Mouse (Mus musculus) embryo, embryonic 9.5 days (tissue): ENCODE data around the gene 1700029J07Rik.

Source experiments
- DNase-seq: peaks from one replicate; pipeline ENCODE4 v3.0.0-alpha.2; 2017; ENCODE audit errors: extremely low spot score

The 1700029J07Rik gene

DNA sequence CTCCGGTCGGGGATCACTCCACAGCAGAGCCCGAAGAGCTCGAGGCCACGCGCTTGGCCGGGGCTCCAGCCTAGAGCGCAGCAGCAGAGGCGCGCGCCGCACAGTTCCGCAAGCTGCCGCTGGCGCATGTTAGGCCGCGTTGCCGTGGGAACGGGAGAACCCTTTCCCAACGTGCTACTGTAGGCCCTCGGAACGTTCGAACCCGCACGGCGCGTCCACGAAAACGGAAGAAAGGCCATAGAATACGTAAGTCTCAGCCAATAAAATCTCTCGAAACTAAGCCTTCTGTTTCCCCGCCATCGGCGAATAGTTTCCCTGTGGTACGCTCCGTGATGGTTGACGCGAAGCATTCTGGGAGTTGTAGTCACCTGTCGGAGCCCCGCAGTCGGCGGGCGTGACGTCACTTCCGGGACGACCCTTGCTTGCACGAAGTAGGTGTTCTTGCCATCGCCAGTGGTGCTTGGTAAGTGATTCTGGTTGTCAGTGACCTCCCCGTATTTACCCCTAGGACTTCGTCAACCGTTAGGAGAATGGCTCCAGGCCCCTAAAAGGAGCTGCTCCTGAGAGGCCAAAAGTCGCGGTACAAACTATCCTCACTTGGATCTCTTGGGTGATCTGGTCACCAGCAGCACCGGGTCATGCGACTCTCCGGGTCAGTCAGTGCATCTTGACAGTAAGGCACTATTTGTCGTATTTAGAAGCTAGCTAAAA is at the start of gene 1700029J07Rik, which contains the start of gene Ufsp2:
Gene 1700029J07Rik, minus strand, starts transcription at position 127 of the 711 bp plus-strand sequence.
Gene Ufsp2, plus strand, starts transcription at position 403 of the 711 bp plus-strand sequence.
- DNase-seq = peak; percentile 95

DNA sequence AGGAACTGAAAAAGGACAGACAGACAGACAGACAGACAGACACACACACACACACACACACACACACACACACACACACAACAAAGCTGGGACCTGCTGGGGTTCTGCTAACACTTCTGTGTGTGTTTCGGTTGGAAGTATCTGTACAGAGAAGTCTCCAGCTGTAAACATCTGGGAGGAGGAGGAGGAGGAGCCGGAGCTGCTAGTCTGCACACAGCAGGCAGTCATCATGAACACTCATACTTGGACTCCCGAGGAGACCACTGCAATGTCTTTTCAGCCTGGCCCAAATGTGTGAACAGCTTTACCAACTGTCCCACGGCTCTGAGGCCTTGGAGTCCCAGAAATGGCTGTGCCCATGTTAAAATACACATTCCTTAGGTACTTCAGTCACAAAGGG is 49.3 kb upstream of the 1700029J07Rik start:
- DNase-seq = no peak

DNA sequence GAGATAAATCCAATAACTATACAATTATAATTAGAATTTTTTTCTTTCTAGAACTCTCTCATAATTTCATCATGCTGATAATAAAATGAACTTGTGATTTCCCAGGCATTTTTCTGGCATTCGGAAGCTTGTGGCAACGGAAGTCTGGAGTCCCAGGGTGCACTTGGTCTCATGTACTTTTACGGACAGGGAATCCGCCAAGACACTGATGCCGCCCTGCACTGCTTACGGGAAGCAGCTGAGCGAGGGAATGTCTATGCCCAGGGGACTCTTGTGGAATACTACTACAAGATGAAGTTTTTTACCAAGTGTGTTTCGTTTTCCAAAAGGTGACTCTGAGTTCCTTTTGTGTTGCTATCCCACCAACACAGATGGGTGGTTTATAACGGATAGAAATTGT is 47.7 kb upstream of the 1700029J07Rik start:
- no peak for DNase-seq

DNA sequence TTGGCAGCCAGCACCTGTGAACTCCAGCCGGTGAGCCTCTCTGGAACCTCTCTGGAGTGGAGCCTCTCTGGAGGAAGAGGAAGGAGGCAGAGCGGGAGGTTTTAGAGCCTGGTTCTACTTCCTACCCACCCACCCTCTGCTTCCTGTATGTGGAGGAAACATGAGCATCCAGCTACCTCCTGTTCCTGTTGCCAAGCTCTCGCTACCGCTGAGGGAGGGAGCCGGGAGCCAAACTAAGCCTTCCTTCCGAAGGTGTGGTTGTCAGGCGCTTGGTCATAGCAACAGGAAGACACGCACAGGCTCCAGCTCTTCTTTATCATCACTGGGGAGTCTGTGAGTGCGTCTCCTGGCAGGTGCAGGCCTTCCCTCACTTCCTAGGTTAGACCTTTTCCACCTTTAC is 47.2 kb upstream of the 1700029J07Rik start:
- DNase-seq = no peak

DNA sequence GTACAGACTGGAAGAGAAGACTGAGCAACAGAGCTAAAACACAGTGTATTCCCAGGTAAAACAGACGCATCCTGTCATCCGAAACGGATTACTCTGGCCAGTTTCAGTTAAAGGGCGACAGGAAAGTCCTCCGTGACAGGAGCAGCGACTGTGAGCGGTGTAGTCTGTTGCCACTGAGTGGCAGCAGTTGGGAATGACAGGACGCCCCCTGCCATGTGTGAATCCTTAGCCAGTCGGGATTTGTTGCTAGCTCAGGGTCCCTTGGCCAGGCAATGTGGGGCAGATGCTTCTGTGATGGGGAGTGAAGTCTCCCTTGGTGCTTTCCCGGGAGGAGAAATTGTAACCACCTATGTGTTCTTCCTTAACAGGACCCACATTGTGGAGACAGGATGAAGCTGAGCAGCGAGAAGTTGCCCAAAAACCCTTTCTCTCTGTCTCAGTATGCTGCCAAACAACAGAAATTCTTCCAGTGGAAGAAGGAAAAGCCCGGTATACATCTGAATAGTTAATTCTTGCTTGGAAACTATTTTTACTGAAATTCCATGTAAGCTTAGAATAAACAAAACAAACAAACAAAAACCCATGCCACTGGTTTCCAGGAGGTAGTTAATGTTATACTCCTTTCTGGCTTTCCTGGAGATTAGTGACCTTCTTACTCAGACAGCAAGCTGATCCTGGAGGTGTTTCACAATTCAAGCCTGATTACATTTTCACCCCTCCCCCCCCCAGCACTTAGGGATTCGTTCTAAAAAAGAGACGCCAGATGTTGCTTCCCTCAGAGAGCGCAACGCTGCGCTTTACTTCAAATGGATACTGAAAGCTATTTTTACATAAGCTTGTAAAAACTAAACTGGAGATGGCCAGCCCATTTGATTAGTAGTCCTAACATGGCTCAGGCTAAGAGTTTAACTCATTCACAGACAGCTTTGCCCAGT is 36.0 kb upstream of the 1700029J07Rik start:
- peak; percentile 45 for DNase-seq

GRCm38 (mm10) chr8:46010306-46010705 is 35.3 kb upstream of the 1700029J07Rik start:
- DNase-seq = no peak

DNA sequence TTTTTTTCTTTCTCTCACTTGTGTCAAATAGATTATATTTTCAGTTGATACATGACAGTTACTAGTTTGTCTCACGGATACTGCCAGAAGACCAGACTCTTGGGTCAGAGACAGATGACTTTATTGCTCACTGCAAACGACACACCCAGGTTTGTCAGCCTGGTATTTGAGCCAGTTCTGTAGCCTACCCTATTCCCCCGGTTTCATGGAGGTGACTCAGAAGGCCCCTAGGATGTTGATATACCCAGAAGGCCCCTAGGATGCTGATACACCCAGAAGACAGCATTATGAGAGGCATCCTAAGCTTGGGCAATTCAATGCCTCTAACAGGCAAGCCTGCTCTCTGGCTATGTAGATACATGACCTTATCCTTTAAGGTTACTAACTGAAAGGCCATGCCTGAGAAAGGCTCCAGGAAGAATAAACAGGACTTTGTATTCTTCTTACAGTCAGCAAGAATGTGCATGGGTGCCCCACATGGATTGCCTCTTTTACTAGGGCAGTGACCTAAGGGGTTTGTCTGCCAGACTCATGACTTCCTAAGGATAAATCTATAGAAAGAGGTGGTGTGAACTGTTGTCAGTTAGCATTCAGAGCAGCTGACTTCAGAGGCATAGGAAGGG is 32.1 kb upstream of the 1700029J07Rik start:
- no peak for DNase-seq

DNA sequence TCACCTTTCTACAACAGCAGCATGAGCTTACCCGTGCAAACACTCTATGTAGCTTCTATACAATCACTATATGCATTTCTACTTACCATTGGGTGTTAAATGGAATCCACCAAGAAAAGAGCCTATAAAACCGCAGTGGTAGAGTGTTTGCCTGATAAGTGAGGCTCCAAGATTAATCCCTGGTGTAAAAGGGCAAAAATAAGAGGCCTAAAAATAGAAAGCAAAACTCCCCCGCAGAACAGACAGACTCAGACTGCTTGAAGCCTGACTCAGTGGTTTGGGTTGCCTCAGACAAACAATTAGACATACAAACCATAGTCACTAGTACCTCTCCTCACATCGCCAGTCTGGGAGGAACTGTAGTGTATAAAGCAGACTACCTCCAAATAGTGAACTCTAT is 30.5 kb upstream of the 1700029J07Rik start, which contains the start of gene Ankrd37:
Gene Ankrd37, minus strand, starts transcription at position 112 of the 400 bp plus-strand sequence.
- DNase-seq = no peak

- DNase-seq = peak; percentile 98
Observed at GRCm38 (mm10) chr8:45999784-46000705, 25.0 kb upstream of the 1700029J07Rik start.

DNA sequence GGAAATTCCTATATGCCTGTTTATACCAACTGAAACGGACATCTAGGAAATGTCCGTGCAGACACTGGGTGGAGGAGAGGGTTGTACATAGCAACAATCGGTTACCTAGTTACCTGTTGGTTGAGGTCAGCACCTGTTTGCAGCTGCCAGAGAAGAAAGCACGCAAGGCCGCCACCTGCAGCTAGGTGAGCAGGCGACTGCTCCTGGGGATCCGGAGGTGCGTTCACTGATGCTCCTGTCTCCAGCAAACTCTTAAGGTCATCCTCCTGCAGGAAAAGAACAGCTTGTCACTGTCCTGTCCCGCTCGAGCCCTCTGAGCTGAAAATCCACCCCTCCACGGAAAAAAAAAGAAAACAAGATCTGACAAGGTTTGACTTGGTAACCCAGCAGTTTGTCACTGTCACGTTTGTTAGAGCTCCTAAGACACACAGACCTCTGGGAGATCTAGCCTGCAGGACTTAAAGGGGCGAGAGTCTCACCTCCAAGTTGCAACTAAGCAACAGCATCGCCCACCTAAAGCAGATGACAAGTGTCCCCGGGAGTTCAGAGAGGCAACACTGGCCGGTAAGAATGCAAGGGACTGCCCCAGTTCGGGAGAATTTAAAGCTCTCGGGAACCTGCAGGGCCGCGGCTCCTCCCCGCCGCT is 24.2 kb upstream of the 1700029J07Rik start, which contains the start of gene Lrp2bp:
Gene Lrp2bp, plus strand, starts transcription at position 166 of the 646 bp plus-strand sequence.
- no peak for DNase-seq

GRCm38 (mm10) chr8:45998228-45998627 is 23.2 kb upstream of the 1700029J07Rik start:
- no peak for DNase-seq

DNA sequence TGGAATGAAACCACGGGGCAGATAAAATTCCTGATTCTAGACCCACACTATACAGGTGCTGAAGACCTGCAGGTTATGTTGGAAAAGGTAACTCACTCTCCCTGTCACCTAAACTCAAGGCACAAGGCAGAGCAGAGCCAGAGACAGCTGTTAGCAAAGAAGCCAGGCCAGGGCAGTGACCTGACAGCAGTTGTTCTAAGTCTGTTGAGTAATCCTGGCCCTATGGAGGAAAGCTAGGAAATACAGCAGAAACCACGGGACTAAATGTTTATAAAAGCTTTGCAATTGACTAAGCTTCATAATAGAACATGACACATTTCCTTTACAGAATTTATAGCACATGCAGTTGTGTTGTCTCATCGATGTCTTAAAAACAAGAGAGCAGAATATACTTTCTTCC is 20.5 kb upstream of the 1700029J07Rik start:
- DNase-seq = no peak

GRCm38 (mm10) chr8:45994111-45994510 is 19.1 kb upstream of the 1700029J07Rik start:
- no peak for DNase-seq

DNA sequence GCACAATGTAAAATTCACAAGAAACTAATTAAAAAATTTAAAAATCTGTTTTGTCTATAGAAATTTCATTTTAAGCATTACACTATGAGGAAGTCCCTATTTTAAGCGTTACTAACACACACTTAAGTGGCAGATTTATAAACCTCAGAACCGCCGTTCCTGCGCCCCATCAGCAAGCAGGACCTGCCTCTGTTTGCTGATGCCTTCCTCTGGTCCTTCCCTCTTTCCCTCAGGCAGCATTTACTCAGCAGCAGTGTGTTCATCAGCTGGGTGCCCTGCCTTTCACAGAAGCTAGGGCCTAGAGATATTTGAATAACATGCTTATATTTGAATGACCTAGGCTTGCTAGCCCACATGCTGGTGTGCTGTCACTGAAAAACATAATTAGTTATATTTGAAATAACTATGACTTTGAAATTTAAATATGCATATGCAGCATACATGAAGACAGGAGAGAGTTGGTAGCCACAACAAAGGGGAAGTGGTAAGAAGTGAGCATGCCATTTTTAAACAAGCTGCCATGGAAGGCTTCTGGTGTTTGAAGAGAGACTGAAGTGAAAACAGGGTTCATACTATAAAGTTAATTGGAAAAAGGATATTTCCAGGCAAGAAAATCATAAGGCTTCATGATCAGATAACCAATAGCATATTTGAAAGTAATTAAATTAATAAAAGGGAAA is 15.7 kb upstream of the 1700029J07Rik start:
- DNase-seq = no peak

DNA sequence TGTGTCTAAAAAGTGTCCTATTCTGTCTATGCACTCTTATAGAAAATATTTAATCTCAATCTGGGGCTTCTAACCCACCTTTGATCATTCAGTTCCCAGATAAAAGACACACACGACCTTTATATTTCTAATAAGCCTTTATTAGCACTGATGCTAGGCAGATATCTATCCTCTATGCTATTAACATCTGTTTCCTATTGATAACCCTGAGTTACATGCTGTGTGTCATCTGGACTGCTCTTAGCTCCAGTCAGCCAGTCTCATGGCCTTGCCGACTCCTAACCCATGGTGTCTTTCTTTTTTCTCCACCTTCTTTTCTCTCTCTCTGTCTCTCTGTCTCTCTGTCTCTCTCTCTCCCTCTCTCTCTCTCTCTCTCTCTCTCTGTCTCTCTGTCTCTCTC is 13.1 kb upstream of the 1700029J07Rik start:
- no peak for DNase-seq

DNA sequence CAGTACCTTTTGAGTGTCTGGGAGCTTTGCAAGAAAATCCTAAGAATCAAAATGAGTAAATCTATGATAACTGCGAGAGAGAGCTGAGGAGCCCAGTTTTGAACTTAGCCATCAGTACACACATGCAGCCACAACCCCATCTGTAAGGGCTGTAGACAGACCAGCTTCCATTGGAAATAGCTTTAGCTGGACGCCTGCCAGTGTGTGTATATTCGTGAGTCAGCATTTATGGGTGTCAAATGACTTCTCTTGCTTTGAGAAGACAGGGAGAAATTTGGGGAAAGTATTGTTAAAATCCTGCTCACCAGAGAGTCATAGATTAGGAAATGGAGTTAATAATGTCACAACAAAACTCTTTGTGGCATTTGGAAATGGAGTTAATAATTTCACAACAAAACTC is 11.6 kb upstream of the 1700029J07Rik start:
- DNase-seq = no peak

DNA sequence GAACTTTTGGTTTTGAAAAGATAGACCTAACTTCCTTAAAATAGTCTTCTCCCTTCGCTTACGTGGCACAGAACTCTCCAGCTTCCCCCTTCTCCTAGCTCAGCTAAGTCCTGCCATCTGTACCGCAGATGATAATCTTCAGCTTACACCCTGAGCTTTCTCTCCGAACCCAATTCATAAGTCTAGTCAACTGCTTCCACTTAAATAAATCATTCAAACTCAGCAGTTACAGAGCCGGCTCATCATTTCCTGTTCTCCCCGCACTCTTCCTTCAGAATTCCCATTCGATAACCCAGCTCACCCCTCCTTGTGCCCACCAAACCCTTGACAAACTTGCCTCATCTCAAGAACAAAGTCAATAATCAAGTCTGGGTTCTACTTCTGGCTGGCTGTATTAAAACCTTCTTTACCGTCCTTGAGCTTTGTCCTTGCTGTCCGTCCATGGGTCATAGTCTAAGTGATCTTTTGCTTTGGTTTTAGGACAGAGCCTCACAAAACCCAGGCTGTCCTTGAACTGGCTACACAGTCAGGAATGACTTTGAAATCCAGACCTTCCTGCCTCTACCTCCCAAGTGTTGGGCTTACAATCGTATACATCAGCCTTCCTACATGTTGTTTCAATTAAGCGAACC is 901 bp upstream of the 1700029J07Rik start:
- no peak for DNase-seq

DNA sequence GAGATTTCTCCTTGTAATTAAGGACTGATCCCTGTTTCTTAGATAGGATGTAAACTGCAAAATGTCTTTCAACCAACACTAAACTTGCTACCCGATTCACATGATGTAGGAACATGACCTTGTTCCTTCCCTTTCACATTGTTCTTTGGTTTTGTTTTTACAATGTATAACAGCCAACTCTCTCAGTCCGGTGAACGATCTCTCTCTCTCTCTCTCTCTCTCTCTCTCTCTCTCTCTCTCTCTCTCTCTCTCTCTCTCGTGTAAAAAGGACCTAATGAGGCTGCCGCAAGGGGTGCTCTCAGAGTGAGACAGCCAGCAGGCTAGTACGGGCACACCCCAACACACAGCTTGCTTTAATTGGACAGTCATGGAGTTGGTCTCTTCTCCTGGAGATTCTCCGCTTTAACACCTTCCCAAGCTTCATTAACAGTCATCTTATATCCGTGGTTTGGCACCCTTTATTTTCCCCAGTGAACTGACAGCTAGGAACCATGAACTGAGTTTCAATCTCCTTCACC is 1.0 kb downstream of the 1700029J07Rik start:
- DNase-seq = peak; percentile 9

- no peak for DNase-seq
Observed at GRCm38 (mm10) chr8:45970894-45971293, 4.2 kb downstream of the 1700029J07Rik start.
